Mouse (Mus musculus) embryonic facial prominence, embryonic 14.5 days (tissue): ENCODE measurements around the gene Slc44a1. TPM values are rescaled to one million over a fixed set of nuclear protein-coding genes. Genes with fewer than 3 reads are reported as not detected.

Experiments used
- ATAC-seq: fragments of 200-750 bp; cut with Nextera tagmentation; 2 replicates; pipeline ENCODE4 v1.8.0; 2017; ENCODE audit warnings: low read depth, moderate number of reproducible peaks, moderate TSS enrichment
- DNase-seq: peaks from one replicate; pipeline ENCODE4 v3.0.0-alpha.2; 2015; ENCODE audit warnings: low spot score
- H3K27ac ChIP-seq: fragments of 300-500 bp; sonication (generic); replicated peaks from 2 replicates; pipeline ENCODE4 v1.5.1; 2014; ENCODE audit warnings: low read depth, mild to moderate bottlenecking, low read length, moderate library complexity
- H3K27me3 ChIP-seq: fragments of 300-500 bp; sonication (generic); replicated peaks from 2 replicates; pipeline ENCODE4 v1.6.1; 2014; ENCODE audit warnings: low read length; ENCODE audit not compliant: control insufficient read depth, insufficient read depth
- H3K36me3 ChIP-seq: fragments of 300-500 bp; sonication (generic); 2 replicates; pipeline ENCODE4 v1.6.1; 2014; ENCODE audit warnings: low read length, mixed read lengths; ENCODE audit not compliant: control insufficient read depth, insufficient read depth
- H3K4me1 ChIP-seq: fragments of 300-500 bp; sonication (generic); 2 replicates; pipeline ENCODE4 v1.6.1; 2014; ENCODE audit warnings: antibody characterized with exemption, low read length; ENCODE audit not compliant: control insufficient read depth, insufficient read depth
- H3K4me2 ChIP-seq: fragments of 300-500 bp; sonication (generic); 2 replicates; pipeline ENCODE4 v1.6.1; 2014; ENCODE audit warnings: low read depth, mild to moderate bottlenecking, low read length, moderate library complexity, mixed read lengths
- H3K4me3 ChIP-seq: fragments of 300-500 bp; sonication (generic); 2 replicates; pipeline ENCODE4 v1.5.1; 2014; ENCODE audit warnings: low read depth, mild to moderate bottlenecking, low read length
- H3K9ac ChIP-seq: fragments of 300-500 bp; sonication (generic); 2 replicates; pipeline ENCODE4 v1.6.1; 2014; ENCODE audit warnings: low read depth, mild to moderate bottlenecking, low read length, moderate library complexity, mixed read lengths
- H3K9me3 ChIP-seq: fragments of 300-500 bp; sonication (generic); 2 replicates; pipeline ENCODE4 v1.6.1; 2016; ENCODE audit warnings: low read length; ENCODE audit not compliant: control insufficient read depth
- WGBS: fragments of 180-500 bp; shearing (Covaris S2); extraction: QIAGEN DNeasy Blood & Tissue Kit; methylation state at CpG from one replicate; pipeline ENCODE4 v1.1.7; 2014; 5-methylcytosine and 5-hydroxymethylcytosine counted together
- polyA plus RNA-seq: library from polyadenylated mRNA; unstranded; fragments of >200 nt; fragmentation: Nextera tagmentation; extraction: Ambion mirVana; gene quantifications from 2 replicates; pipeline ENCODE4 v1.2.1, GENCODE M21; 2014

The Slc44a1 gene
- polyA plus RNA-seq, 1 experiment from 2014 or later: 61.8 TPM

DNA sequence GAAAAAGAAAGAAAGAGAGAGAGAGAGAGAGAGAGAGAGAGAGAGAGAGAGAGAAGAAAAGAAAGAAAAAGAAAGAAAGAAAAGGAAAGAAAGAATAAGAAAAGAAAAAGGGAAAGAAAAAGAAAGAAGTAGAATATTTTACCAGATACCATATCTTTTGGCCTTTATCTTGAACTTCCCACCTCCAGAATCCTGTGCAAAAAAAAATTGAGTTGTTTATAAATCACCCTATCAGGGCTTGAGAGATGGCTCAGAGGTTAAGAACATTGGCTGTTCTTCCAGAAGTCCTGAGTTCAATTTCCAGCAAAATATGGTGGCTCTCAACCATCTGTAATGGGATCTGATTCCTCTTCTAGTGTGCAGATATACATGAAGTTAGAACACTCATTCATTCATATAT lies 33.3 kb upstream of the Slc44a1 start:
- no peak overlapping the region for H3K27ac ChIP-seq
- no peaks in the 10 kb centered on the region for H3K9me3 ChIP-seq
- H3K27me3 ChIP-seq: no peaks in the 10 kb centered on the region
- DNase-seq (no peak), ATAC-seq (no peak)
- H3K36me3 ChIP-seq: no peaks in the 10 kb centered on the region
- no peak overlapping the region for H3K4me2 ChIP-seq
- H3K9ac ChIP-seq: no peak overlapping the region
- no peak overlapping the region for H3K4me3 ChIP-seq
- peaks cover 4% of the 10 kb centered on the region; the same call in 1 of the 2 replicates for H3K4me1 ChIP-seq

DNA sequence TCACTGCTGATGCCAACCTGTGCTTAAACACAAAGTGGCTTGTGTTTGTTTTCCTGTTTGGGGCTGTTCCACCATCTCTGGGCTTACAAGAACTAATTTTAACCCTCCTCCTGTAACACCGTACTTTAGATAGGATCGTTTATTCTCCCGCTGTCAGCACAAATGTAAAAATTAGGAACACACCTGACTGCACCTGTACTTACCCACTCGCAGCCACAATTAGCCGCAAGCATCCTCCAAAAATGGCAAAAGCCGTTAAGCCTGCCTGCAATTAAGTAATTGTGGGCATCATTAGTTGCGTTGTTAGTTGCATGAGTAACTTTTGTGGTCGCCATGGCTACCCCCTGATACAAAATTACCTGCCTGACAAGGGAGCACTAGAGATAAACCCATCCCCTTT lies 31.4 kb upstream of the Slc44a1 start:
- Histone ChIP-seq H3K27ac (no peak overlapping the region), H3K4me2 (no peak overlapping the region), H3K4me1 (peaks cover 11% of the 10 kb centered on the region; the same call in 1 of the 2 replicates), H3K27me3 (no peaks in the 10 kb centered on the region), H3K9ac (no peak overlapping the region), H3K9me3 (no peaks in the 10 kb centered on the region), H3K4me3 (no peak overlapping the region), H3K36me3 (no peaks in the 10 kb centered on the region)
- DNase-seq (no peak), ATAC-seq (no peak)
- WGBS: 61% methylated on average over 8 of the region's 8 CpGs

DNA sequence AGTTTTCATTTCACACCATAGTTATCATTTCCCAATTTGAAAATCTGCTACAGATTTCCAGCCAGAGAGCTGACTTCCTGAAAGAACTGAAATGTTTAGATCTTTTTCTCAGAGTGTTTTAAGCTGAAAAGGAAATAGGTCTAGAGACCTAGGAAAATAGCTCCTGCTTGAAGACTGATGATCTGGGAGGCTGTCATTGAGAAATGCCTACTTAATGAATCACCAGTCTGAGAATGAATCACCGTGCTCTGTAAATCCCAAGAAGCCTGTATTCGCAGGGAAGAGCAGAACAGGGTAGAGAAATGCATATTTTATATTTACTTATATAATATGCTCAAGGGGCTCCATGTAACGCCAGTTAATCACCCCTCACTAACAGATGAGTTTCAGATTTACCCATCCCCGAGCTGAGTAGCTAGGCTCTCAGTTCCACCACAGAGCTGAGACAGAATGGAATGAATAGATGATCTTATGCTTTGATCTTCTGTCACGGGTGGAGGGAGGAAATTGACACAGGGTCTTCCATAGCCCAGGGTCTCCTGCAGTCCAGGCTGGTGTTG lies 30.6 kb upstream of the Slc44a1 start:
- Histone ChIP-seq H3K27ac (no peak overlapping the region), H3K4me2 (no peak overlapping the region), H3K36me3 (no peaks in the 10 kb centered on the region), H3K4me3 (no peak overlapping the region), H3K9me3 (no peaks in the 10 kb centered on the region), H3K27me3 (no peaks in the 10 kb centered on the region), H3K4me1 (peaks cover 11% of the 10 kb centered on the region; the same call in 1 of the 2 replicates), H3K9ac (no peak overlapping the region)
- DNase-seq (peak; percentile 43), ATAC-seq (0 out of 2 replicates have a peak, but pooled peaks have one; percentile 15)
- WGBS: 8% methylated on average over 5 of the region's 5 CpGs

DNA sequence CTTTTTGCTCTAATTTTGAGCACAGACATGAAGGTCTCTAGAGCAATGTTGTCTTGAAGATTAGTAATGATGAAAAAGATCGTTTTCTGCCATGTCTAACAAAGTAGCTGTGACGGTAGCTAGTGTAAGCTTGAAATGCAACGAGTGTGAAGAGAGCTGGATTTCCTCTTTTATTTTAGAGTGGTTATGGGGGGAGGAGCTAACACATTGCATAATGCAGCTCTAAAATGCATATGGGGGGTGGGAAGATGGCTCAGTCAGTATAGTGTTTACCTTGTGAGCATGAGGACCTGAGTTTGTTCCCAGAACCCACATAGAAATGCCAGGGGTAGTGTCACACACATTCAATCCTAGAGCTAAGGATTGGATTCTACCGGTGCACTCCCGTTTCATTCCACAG lies 29.5 kb upstream of the Slc44a1 start:
- 73% methylated on average over 5 of the region's 5 CpGs for WGBS
- Histone ChIP-seq H3K4me3 (no peak overlapping the region), H3K27ac (no peak overlapping the region), H3K9me3 (no peaks in the 10 kb centered on the region), H3K4me1 (peaks cover 11% of the 10 kb centered on the region; the same call in 1 of the 2 replicates), H3K36me3 (no peaks in the 10 kb centered on the region), H3K4me2 (no peak overlapping the region), H3K27me3 (no peaks in the 10 kb centered on the region), H3K9ac (no peak overlapping the region)
- no peak for ATAC-seq
- DNase-seq: no peak

DNA sequence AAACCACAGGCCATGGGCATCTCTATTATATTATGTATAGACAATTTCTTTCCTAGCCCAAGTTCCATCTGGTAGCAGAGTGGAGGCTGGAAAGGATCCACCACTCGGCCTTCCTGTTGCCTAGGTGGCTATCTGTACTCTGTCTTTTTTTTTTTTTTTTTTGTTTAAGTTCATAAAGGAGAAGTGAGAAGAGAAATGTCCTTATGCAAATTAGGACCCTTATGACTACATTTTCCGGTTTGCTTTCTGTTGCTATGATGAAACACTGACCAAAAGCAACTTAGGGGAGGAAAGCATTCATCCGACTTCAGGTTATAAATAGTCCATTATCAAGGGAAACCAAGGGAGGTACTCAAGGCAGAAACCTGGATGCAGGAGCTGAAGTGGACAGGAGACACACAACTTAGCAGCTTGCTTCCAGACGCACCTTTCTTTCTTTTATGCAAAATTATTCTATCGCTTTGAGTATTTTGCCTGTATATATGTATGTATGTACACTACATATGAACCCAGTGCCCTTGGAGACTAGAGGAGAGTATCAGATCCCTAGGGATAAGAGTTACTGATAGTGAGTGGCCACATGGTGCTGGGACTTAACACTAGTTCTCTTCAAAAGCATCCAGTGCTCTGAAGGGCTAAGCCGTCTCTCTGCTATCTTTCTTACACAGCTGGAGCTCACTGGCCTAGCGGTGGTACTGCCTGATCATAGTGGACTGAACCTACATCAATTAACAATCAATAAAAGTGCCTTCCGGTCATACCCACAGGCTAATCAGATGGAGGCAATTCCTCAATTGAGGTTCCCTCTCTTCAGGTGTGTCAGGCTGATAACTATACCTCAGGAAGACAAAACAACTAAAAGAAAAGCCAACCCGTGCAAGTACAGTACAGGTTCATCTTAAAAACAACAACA lies 28.0 kb upstream of the Slc44a1 start:
- ATAC-seq (no peak), DNase-seq (no peak)
- H3K9ac ChIP-seq: no peak overlapping the region
- H3K9me3 ChIP-seq: no peaks in the 10 kb centered on the region
- H3K36me3 ChIP-seq: no peaks in the 10 kb centered on the region
- no peak overlapping the region for H3K27ac ChIP-seq
- 82% methylated on average over 9 of the region's 9 CpGs for WGBS
- peaks cover 19% of the 10 kb centered on the region for H3K4me1 ChIP-seq
- H3K27me3 ChIP-seq: no peaks in the 10 kb centered on the region
- H3K4me3 ChIP-seq: no peak overlapping the region
- no peak overlapping the region for H3K4me2 ChIP-seq

DNA sequence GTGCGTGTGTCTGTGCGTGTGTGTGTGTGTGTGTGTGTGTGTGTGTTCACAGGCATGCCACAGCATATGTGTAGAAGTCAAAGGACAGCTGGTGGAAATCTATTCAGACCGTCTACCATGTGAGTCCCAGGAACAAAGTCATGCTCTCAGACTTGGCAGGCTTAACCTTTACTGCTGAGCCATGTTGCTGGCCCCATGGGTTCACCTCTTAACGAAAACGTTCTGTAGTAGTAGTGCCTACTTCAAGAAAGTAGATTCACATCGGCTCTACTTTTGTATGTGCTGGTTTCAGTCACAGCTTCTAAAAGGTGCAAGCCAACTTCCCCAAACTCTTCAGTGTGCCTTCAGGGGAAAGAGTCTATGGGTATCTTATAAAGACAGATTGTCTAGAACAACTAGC lies 27.2 kb upstream of the Slc44a1 start:
- DNase-seq: no peak
- no peak overlapping the region for H3K4me2 ChIP-seq
- peaks cover 19% of the 10 kb centered on the region for H3K4me1 ChIP-seq
- no peaks in the 10 kb centered on the region for H3K36me3 ChIP-seq
- no peaks in the 10 kb centered on the region for H3K27me3 ChIP-seq
- no peak overlapping the region for H3K9ac ChIP-seq
- ATAC-seq: no peak
- 0 out of 2 replicates have a peak overlapping the region, but pooled peaks have one; percentile 3 for H3K27ac ChIP-seq
- H3K9me3 ChIP-seq: no peaks in the 10 kb centered on the region
- WGBS: 72% methylated on average over 6 of the region's 6 CpGs
- no peak overlapping the region for H3K4me3 ChIP-seq

DNA sequence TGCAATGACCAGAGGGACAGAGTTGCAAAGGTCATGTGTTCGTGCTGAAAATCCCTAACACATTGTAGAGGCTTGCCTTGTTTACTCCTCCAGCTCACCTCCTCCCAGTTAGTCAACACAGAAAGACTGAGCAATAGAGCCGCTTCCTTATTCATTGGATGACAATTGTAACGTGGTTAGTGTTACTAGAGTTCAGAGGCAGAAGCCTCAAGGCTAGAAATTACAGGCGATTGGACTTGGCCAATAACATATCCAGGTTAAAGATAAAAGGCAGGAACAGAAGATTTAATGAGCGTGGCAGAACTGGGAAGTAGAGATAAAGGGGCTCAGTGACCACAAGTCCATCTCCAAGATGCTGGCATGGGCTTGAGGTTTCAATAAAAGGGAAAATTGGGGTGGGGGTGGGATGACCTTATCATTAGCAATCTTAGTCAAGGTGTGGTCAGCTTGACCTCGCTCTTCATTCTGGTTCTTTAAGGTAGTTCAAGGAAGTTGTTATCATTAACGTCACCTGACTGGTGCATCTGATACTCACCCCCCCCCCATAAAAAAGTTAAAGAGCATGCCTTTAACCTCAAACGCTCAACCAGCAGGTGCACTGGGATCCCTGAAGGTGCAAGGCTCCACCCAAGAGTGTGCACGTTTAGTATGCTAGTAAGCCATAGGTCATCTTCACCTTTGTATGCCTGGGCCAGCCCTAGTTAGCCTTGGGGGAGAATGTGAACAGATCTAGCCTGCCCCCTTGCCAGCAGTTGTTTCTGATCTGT lies 26.0 kb upstream of the Slc44a1 start:
- no peak overlapping the region for H3K27ac ChIP-seq
- no peaks in the 10 kb centered on the region for H3K9me3 ChIP-seq
- 76% methylated on average over 9 of the region's 9 CpGs for WGBS
- H3K36me3 ChIP-seq: no peaks in the 10 kb centered on the region
- H3K4me2 ChIP-seq: no peak overlapping the region
- no peak overlapping the region for H3K4me3 ChIP-seq
- no peak overlapping the region for H3K9ac ChIP-seq
- H3K27me3 ChIP-seq: no peaks in the 10 kb centered on the region
- DNase-seq (no peak), ATAC-seq (no peak)
- H3K4me1 ChIP-seq: peaks cover 19% of the 10 kb centered on the region

DNA sequence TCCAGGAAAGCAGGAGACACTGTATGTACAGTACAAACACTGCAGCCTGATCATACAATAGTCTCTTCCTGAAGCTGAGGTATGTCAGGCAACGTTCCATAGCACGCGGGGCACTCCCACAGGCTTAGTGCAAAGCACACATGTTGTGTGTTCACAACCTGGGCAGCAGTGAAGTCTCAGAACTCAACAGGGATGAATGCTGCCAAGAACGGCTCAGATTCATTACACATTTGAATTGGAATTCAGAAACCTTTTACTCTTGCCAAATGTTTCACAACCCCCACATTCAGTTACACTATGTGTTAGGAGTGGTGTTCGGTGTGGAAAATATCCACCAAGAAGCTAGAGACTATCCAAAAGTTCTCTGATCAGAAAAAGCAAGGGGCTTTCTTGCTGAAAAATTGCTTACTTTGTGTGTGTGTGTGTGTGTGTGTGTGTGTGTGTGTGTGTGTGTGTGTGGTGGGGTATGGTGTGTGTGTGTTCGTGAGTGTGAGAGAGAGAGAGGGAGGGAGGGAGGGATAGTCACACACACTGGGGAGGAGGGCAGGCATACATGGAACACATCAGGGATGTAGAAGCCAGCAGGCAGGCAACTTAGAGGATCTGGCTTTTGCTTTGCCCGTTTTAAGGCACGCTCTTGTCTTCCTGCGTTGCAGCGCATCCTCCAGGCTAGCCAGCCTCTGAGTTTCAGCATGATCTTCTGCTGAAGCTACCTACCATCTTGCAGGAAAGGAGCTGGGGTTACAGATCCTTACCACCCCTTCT lies 24.2 kb upstream of the Slc44a1 start:
- ATAC-seq (peak; percentile 87), DNase-seq (peak; percentile 96)
- no peaks in the 10 kb centered on the region for H3K9me3 ChIP-seq
- peak overlapping the region; percentile 84 for H3K27ac ChIP-seq
- no peaks in the 10 kb centered on the region for H3K27me3 ChIP-seq
- no peaks in the 10 kb centered on the region for H3K36me3 ChIP-seq
- H3K4me3 ChIP-seq: no peak overlapping the region
- 56% methylated on average over 9 of the region's 10 CpGs for WGBS
- H3K9ac ChIP-seq: peak overlapping the region; percentile 30; the same call in 1 of the 2 replicates
- no peak overlapping the region for H3K4me2 ChIP-seq
- H3K4me1 ChIP-seq: peaks cover 15% of the 10 kb centered on the region
